In genomic region chr2:46669517-46670291, GRCm38 (mm10) we compare ENCODE assay signal across 16 mouse cellular contexts.
DNase-seq lines count a peak whose midpoint lies in the region; ATAC-seq lines count a peak whose summit lies in the region.
"Had no signal": no experiment of that assay in that cellular context is flagged by ENCODE, and none has a peak within 500 bp of the region (broad histone marks: within the 10 kb centered on the region; RNA-seq: fewer than 3 reads in every experiment).

No protein-coding gene starts in this region.

- peak; percentile 9 for DNase-seq in lung, postnatal 10 days
- no peak for DNase-seq in lung, adult 18-20 months
- no peak for DNase-seq in embryonic facial prominence, embryonic 11.5 days (ENCODE audit: low spot score)
- peak; percentile 63 for DNase-seq in mesoderm, embryonic 11.5 days (ENCODE audit: low read depth, low spot score)
- DNase-seq in retina, embryonic 14.5 days (ENCODE audit: low spot score), result peak; percentile 55
- DNase-seq in adrenal gland, postnatal 10 days, result no peak
- DNase-seq in gastrocnemius, postnatal 4 days (ENCODE audit: low spot score in 2 of 2), result no peak
- DNase-seq: cerebellum, adult 18-20 months; heart, adult 2 months; heart, postnatal 10 days; kidney, postnatal 36 days; layer of hippocampus, postnatal 36 days had no signal

- H3K36me3 ChIP-seq in embryonic facial prominence, embryonic 11.5 days (replicated peaks; ENCODE audit: control insufficient read depth, insufficient read depth, low read depth, low read length), result no peaks in the 10 kb centered on the region
- H3K36me3 ChIP-seq: limb, embryonic 13.5 days; lung, embryonic 15.5 days had no signal

- H3K9ac ChIP-seq in embryonic facial prominence, embryonic 11.5 days (replicated peaks; ENCODE audit: low read length), result no peak overlapping the region
- H3K9ac ChIP-seq: limb, embryonic 13.5 days; lung, embryonic 15.5 days had no signal

- no peaks in the 10 kb centered on the region for H3K9me3 ChIP-seq in embryonic facial prominence, embryonic 11.5 days (replicated peaks; ENCODE audit: control insufficient read depth, low read length)
- H3K9me3 ChIP-seq: limb, embryonic 13.5 days; lung, embryonic 15.5 days had no signal

- no peak overlapping the region for H3K4me2 ChIP-seq in embryonic facial prominence, embryonic 11.5 days (ENCODE audit: low read depth, low read length)
- H3K4me2 ChIP-seq: limb, embryonic 13.5 days; lung, embryonic 15.5 days had no signal

- ATAC-seq in embryonic facial prominence, embryonic 11.5 days (replicated peaks; ENCODE audit: insufficient number of reproducible peaks, low FRiP score, low TSS enrichment, low read depth), result peak; percentile 64; the same call in 1 of the 2 replicates
- no peak for ATAC-seq in megakaryocyte progenitor cell, adult 5-6 weeks (replicated peaks; ENCODE audit: poor library complexity)
- ATAC-seq: intestine, postnatal 0 days had no signal

- H3K27ac ChIP-seq in embryonic facial prominence, embryonic 11.5 days (replicated peaks; ENCODE audit: low read depth, low read length), result no peak overlapping the region
- H3K27ac ChIP-seq: heart, adult 2 months; limb, embryonic 13.5 days; lung, embryonic 15.5 days had no signal

- 54% methylated on average over 13 of the region's 13 CpGs for WGBS in embryonic facial prominence, embryonic 11.5 days

- no peak overlapping the region for H3K4me3 ChIP-seq in embryonic facial prominence, embryonic 11.5 days (ENCODE audit: low read depth, low read length)
- H3K4me3 ChIP-seq: heart, adult 2 months; limb, embryonic 13.5 days; lung, embryonic 15.5 days had no signal

- no peaks in the 10 kb centered on the region for H3K27me3 ChIP-seq in embryonic facial prominence, embryonic 11.5 days (ENCODE audit: control insufficient read depth, insufficient read depth, low read length)
- H3K27me3 ChIP-seq: limb, embryonic 13.5 days; lung, embryonic 15.5 days had no signal

- no peaks in the 10 kb centered on the region for H3K4me1 ChIP-seq in embryonic facial prominence, embryonic 11.5 days (ENCODE audit: control insufficient read depth, insufficient read depth, low read length)
- H3K4me1 ChIP-seq: lung, embryonic 15.5 days had no signal

Comparison
In these comparisons a context has a peak if more than half of its experiments do, and no peak if none do; other contexts are left out.
1. DNase-seq: peak in lung, postnatal 10 days (single experiment), mesoderm, embryonic 11.5 days (single experiment) and retina, embryonic 14.5 days (single experiment); none in lung, adult 18-20 months (0 of 2), embryonic facial prominence, embryonic 11.5 days (single experiment), adrenal gland, postnatal 10 days (single experiment) and gastrocnemius, postnatal 4 days (0 of 2).